Mouse (Mus musculus): ENCODE results near the gene Tbl1x.

Gene Tbl1x

GRCm38 (mm10) chrX:77544550-77544949 is 33.7 kb downstream of the Tbl1x start:
- no peak for DNase-seq (ENCODE audit: extremely low spot score)

GRCm38 (mm10) chrX:77545362-77546078 is 34.7 kb downstream of the Tbl1x start:
- DNase-seq (ENCODE audit: extremely low spot score) = no peak

GRCm38 (mm10) chrX:77546448-77546847 is 35.6 kb downstream of the Tbl1x start:
- DNase-seq (ENCODE audit: extremely low spot score) = no peak

- no peak for DNase-seq (ENCODE audit: extremely low spot score)
Observed at GRCm38 (mm10) chrX:77548951-77549350, 38.1 kb downstream of the Tbl1x start.

- no peak for DNase-seq (ENCODE audit: extremely low spot score)
Observed at GRCm38 (mm10) chrX:77550388-77550787, 39.6 kb downstream of the Tbl1x start.

- DNase-seq (ENCODE audit: extremely low spot score) = no peak
Observed at GRCm38 (mm10) chrX:77551306-77551705, 40.5 kb downstream of the Tbl1x start.

GRCm38 (mm10) chrX:77552088-77552487 is 41.3 kb downstream of the Tbl1x start:
- no peak for DNase-seq (ENCODE audit: extremely low spot score)

GRCm38 (mm10) chrX:77555985-77556384 is 45.2 kb downstream of the Tbl1x start:
- no peak for DNase-seq (ENCODE audit: extremely low spot score)

- no peak for DNase-seq (ENCODE audit: extremely low spot score)
Observed at GRCm38 (mm10) chrX:77559199-77559881, 48.5 kb downstream of the Tbl1x start.

- no peak for DNase-seq (ENCODE audit: extremely low spot score)
Observed at GRCm38 (mm10) chrX:77563616-77564015, 52.8 kb downstream of the Tbl1x start.

- no peak for DNase-seq (ENCODE audit: extremely low spot score)
Observed at GRCm38 (mm10) chrX:77566739-77567138, 55.9 kb downstream of the Tbl1x start.

- no peak for DNase-seq (ENCODE audit: extremely low spot score)
Observed at GRCm38 (mm10) chrX:77568013-77568412, 57.2 kb downstream of the Tbl1x start.

- DNase-seq (ENCODE audit: extremely low spot score) = no peak
Observed at GRCm38 (mm10) chrX:77573743-77574142, 62.9 kb downstream of the Tbl1x start.

GRCm38 (mm10) chrX:77577108-77577507 is 66.3 kb downstream of the Tbl1x start:
- no peak for DNase-seq (ENCODE audit: extremely low spot score)

- DNase-seq (ENCODE audit: extremely low spot score) = no peak
Observed at GRCm38 (mm10) chrX:77578172-77578571, 67.4 kb downstream of the Tbl1x start.

GRCm38 (mm10) chrX:77579964-77580363 is 69.2 kb downstream of the Tbl1x start:
- DNase-seq (ENCODE audit: extremely low spot score) = no peak

GRCm38 (mm10) chrX:77585974-77586373 is 75.2 kb downstream of the Tbl1x start:
- no peak for DNase-seq (ENCODE audit: extremely low spot score)

- DNase-seq (ENCODE audit: extremely low spot score) = no peak
Observed at GRCm38 (mm10) chrX:77594670-77595224, 83.9 kb downstream of the Tbl1x start.

- no peak for DNase-seq (ENCODE audit: extremely low spot score)
Observed at GRCm38 (mm10) chrX:77597674-77598073, 86.9 kb downstream of the Tbl1x start.

GRCm38 (mm10) chrX:77598736-77599135 is 87.9 kb downstream of the Tbl1x start:
- DNase-seq (ENCODE audit: extremely low spot score) = no peak

- DNase-seq (ENCODE audit: extremely low spot score) = no peak
Observed at GRCm38 (mm10) chrX:77603496-77604258, 92.9 kb downstream of the Tbl1x start.

GRCm38 (mm10) chrX:77607488-77607887 is 96.7 kb downstream of the Tbl1x start:
- no peak for DNase-seq (ENCODE audit: extremely low spot score)
